Mouse (Mus musculus) embryonic facial prominence, embryonic 13.5 days (tissue): Measurements from ENCODE around the gene Nrp1. TPM values are rescaled to one million over a fixed set of nuclear protein-coding genes. Genes with fewer than 3 reads are reported as not detected.

Source experiments
- ATAC-seq: fragments of 200-750 bp; cut with Nextera tagmentation; 2 replicates; pipeline ENCODE4 v1.8.0; 2017; ENCODE audit warnings: low read depth; ENCODE audit not compliant: insufficient number of reproducible peaks, insufficient read depth, low FRiP score, low TSS enrichment
- H3K27ac ChIP-seq: fragments of 300-500 bp; sonication (generic); 2 replicates; pipeline ENCODE4 v1.5.1; 2015; ENCODE audit warnings: moderate library complexity, mild to moderate bottlenecking, inconsistent platforms
- H3K27me3 ChIP-seq: fragments of 300-500 bp; sonication (generic); 2 replicates; pipeline ENCODE4 v1.6.1; 2015; ENCODE audit warnings: mild to moderate bottlenecking, inconsistent platforms
- H3K36me3 ChIP-seq: fragments of 300-500 bp; sonication (generic); 2 replicates; pipeline ENCODE4 v1.6.1; 2015; ENCODE audit warnings: mild to moderate bottlenecking, inconsistent platforms
- H3K4me1 ChIP-seq: fragments of 300-500 bp; sonication (generic); 2 replicates; pipeline ENCODE4 v1.6.1; 2015; ENCODE audit warnings: inconsistent platforms
- H3K4me2 ChIP-seq: fragments of 300-500 bp; sonication (generic); 2 replicates; pipeline ENCODE4 v1.6.1; 2015; ENCODE audit warnings: moderate library complexity, mild to moderate bottlenecking, inconsistent platforms
- H3K4me3 ChIP-seq: fragments of 300-500 bp; sonication (generic); 2 replicates; pipeline ENCODE4 v1.5.1; 2015; ENCODE audit warnings: mild to moderate bottlenecking, inconsistent platforms
- H3K9ac ChIP-seq: fragments of 300-500 bp; sonication (generic); 2 replicates; pipeline ENCODE4 v1.6.1; 2015; ENCODE audit warnings: mild to moderate bottlenecking, inconsistent platforms
- H3K9me3 ChIP-seq: fragments of 300-500 bp; sonication (generic); 2 replicates; pipeline ENCODE4 v1.6.1; 2016; ENCODE audit warnings: inconsistent platforms
- WGBS: fragments of 180-500 bp; shearing (Covaris S2); methylation state at CpG from one replicate; pipeline ENCODE4 v1.1.7; 2015; ENCODE audit warnings: mixed read lengths; 5-methylcytosine and 5-hydroxymethylcytosine counted together
- polyA plus RNA-seq: library from polyadenylated mRNA; unstranded; fragments of >200 nt; fragmentation: Nextera tagmentation; extraction: Ambion mirVana; gene quantifications from 2 replicates; pipeline ENCODE4 v1.2.1, GENCODE M21; 2015

Gene Nrp1
- polyA plus RNA-seq, 1 experiment from 2014 or later, result 86.3 TPM

DNA sequence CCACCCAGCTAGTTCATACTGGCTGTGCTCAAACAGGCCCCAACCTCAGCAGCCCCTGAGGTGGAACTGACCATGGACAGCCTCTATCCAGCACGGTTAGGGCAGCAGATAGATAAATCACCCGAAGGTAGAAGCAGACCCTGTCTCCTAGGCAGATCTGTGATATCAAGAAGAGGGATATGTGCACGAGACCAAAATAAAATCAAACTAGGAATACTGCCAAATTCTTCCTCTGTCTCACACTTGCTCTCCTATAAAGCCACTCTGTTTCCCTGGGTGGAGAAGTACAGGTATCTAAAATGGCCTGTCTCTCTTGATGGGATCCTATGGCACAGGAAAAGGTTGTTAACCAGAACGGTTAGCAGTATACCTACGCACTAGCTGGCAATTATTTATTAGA lies 2.2 kb upstream of the Nrp1 start:
- Histone ChIP-seq H3K9me3 (no peaks in the 10 kb centered on the region), H3K27ac (no peak overlapping the region), H3K36me3 (no peaks in the 10 kb centered on the region), H3K4me2 (peak overlapping the region; percentile 98), H3K27me3 (peaks cover 14% of the 10 kb centered on the region), H3K4me1 (peaks cover 13% of the 10 kb centered on the region), H3K9ac (no peak overlapping the region), H3K4me3 (no peak overlapping the region)
- ATAC-seq, result no peak
- 78% methylated on average over 5 of the region's 5 CpGs for WGBS

DNA sequence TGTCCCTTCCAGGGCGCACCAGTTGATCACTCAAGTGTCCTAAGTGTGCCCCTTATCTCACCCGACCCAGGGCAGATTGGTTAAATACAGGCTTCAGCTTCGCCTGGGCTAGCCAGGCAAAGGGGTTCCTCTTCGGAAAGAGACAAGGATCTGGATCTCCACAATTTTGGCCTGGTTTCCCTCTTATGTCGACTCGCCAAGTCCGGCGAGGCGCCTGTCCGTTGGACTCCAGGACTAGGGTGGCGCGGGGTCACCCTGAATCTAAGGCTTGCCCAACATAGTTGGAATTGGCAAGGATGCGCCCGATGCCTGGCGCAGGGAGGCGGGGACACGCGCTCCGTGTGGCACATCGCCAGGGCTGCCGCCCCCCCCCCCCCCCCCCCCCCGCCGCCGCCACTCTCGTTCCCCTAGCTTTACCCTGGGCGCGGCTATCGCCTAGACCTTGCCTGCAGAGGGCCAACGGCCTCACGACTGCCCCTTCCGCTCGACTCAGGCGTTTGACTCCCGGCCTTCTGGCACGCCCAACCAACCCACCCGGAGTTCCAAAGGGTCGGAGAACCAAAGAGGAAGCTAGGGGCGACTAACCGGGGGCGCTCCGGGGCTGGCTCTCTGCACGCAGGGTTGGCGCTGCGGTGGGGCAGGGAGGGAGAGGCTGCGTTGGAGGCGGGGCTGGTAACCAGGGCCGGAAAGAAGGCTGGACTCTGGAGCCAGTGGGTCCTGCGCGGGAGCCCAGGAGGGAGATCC lies 1.4 kb upstream of the Nrp1 start:
- Histone ChIP-seq H3K27ac (peak overlapping the region; percentile 45), H3K9me3 (no peaks in the 10 kb centered on the region), H3K4me1 (peaks cover 16% of the 10 kb centered on the region), H3K4me3 (peak overlapping the region; percentile 76), H3K36me3 (no peaks in the 10 kb centered on the region), H3K4me2 (peak overlapping the region; percentile 98), H3K9ac (peak overlapping the region; percentile 72), H3K27me3 (peaks cover 14% of the 10 kb centered on the region)
- peak; percentile 56 for ATAC-seq
- WGBS, result 4% methylated on average over 36 of the region's 49 CpGs

DNA sequence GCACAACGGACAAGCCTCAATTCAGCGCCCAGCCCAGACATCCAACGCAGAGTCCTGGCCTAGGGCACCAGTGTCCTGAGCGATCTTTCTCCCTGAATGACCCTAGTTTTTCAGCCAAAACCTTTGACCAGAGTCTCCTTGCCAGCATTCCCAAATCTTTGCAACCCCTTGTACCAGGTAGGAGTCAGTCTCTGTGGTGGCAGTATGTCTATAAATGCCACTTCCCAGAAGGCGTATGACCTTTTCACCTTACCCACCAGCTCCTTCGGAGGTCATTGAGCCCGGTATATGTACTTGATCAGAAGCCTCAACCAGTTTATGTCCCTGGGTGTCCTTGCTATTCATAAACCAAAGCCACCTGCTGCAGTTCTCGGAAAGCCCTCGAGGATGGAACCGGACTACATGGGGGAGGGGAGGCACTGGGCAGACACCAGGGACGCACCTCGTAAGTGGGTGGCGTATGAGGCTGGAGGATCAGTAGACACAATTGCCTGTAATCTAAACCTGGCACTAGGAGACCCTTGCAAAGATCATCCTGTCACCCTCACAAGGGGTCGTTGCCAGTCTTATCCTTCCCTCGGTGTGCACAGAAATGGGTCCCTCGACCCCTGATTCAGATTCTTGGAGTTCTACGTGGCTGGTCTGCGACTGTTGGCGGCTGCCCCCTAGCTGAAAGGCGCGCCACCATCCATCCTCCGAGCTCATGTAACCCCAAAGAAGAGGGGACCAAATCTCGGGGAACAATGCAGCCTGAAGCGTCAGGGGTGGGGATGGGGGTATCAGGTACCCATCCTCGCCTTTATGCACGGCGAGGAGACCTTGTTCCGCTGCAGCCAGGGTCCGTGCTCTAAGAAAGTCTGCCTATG lies 631 bp upstream of the Nrp1 start:
- peak; percentile 38; the same call in 1 of the 2 replicates for ATAC-seq
- Histone ChIP-seq H3K27ac (peak overlapping the region; percentile 93), H3K27me3 (peaks cover 18% of the 10 kb centered on the region), H3K4me2 (peak overlapping the region; percentile 98), H3K4me1 (peaks cover 22% of the 10 kb centered on the region), H3K4me3 (peak overlapping the region; percentile 76), H3K36me3 (no peaks in the 10 kb centered on the region), H3K9me3 (no peaks in the 10 kb centered on the region), H3K9ac (peak overlapping the region; percentile 87)
- under 1% methylated on average over 29 of the region's 29 CpGs for WGBS

DNA sequence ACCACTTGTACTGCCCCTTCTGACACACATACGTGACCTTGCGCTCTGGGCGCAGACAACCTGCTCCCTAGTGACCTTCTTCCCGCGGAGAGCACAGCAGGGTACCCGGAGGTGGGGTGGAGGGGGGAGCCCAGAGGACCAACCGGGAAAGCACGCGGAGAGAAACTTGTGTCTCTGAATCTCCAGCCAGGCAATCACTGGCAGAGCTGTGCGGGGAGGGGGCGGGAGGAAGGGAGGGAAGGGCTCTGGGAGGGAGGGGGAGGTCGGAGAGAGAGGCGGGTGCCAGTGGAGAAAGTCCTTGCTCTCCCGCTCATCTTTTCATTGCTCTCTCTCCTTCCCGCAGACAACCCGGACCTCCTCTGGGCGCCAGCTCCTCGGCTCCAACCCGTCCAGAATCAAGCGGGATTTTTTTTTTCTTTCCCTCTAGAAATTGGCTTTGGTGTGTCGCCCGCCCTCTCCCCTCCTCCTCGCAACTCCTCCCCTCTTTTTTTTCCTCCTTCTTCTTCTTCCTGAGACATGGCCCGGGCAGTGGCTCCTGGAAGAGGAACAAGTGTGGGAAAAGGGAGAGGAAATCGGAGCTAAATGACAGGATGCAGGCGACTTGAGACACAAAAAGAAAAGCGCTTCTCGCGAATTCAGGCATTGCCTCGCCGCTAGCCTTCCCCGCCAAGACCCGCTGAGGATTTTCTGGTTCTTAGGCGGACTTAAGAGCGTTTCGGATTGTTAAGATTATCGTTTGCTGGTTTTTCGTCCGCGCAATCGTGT lies 534 bp downstream of the Nrp1 start:
- Histone ChIP-seq H3K4me3 (peak overlapping the region; percentile 76), H3K9ac (peak overlapping the region; percentile 87), H3K4me1 (peaks cover 26% of the 10 kb centered on the region), H3K27me3 (peaks cover 22% of the 10 kb centered on the region), H3K4me2 (peak overlapping the region; percentile 98), H3K27ac (peak overlapping the region; percentile 93), H3K9me3 (no peaks in the 10 kb centered on the region), H3K36me3 (no peaks in the 10 kb centered on the region)
- WGBS, result under 1% methylated on average over 41 of the region's 41 CpGs
- ATAC-seq, result no peak

DNA sequence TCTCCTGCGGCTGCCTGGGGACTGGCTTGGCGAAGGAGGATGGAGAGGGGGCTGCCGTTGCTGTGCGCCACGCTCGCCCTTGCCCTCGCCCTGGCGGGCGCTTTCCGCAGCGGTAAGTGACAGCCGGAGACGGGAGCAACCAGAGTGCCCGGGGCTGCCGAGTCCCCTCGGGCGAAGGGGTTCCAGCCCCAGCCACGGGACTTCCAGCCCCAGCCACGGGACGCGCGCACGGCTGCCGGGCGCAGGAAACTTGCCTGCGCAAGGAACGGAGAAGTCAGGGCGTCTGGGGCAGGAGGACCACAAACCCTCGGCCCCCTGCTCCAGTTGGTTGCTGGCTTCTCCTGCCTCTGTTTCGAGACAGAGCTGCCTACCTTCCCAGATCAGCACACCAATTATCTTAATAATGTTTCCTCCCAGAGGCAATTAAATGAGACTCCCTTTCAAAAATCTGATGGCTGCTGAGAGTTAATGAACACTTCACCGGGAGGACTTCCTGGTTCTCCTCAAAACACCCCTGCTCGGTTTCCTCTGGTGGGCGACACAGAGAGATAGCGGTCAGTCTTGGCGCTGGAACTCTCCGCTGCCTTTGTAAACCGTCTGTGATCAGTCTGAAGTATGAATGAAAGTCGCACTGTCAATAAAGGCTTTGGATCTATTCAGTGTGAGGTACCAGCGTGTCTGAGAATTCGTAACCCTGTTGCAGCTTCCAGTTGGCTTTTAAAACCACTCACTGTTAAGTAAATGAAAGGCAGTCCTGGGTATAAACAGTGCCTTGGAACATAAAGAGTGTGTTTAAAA lies 1.3 kb downstream of the Nrp1 start:
- Histone ChIP-seq H3K4me3 (peak overlapping the region; percentile 76), H3K27ac (peak overlapping the region; percentile 93), H3K4me1 (peaks cover 26% of the 10 kb centered on the region), H3K9ac (peak overlapping the region; percentile 87), H3K27me3 (peaks cover 22% of the 10 kb centered on the region), H3K36me3 (no peaks in the 10 kb centered on the region), H3K4me2 (peak overlapping the region; percentile 98), H3K9me3 (no peaks in the 10 kb centered on the region)
- WGBS, result under 1% methylated on average over 40 of the region's 40 CpGs
- no peak for ATAC-seq

DNA sequence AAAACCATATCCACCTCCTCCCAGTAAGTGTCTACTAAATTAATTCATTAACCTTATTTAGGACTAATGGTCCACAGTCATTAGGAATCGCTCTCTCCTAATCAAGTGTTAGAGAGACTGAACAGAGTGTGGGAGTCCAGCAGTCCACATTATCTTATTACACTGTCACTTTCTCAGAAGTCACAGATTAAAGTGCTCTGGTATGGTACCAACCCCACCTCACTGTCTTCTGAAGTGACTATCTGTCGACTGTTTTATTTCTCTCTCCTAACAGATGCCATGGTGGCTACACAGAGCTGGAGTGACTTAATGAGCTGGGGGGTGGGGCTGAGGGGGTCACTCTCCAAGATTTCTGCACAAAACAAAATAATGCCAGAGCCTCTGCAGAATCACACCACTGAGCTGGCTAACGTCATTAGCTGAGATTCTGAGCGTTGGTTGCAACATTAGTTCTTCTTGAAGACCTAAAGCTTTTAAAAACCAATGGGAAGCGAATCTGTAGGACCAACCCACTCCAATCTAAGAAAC lies 3.0 kb downstream of the Nrp1 start:
- peak overlapping the region; percentile 76 for H3K4me3 ChIP-seq
- peaks cover 14% of the 10 kb centered on the region for H3K27me3 ChIP-seq
- no peaks in the 10 kb centered on the region for H3K36me3 ChIP-seq
- H3K27ac ChIP-seq, result 0 out of 2 replicates have a peak overlapping the region, but pooled peaks have one; percentile 5
- no peaks in the 10 kb centered on the region for H3K9me3 ChIP-seq
- WGBS, result 49% methylated on average over 5 of the region's 5 CpGs
- H3K4me1 ChIP-seq, result peaks cover 26% of the 10 kb centered on the region
- H3K4me2 ChIP-seq, result peak overlapping the region; percentile 98
- peak overlapping the region; percentile 87 for H3K9ac ChIP-seq
- ATAC-seq, result no peak

DNA sequence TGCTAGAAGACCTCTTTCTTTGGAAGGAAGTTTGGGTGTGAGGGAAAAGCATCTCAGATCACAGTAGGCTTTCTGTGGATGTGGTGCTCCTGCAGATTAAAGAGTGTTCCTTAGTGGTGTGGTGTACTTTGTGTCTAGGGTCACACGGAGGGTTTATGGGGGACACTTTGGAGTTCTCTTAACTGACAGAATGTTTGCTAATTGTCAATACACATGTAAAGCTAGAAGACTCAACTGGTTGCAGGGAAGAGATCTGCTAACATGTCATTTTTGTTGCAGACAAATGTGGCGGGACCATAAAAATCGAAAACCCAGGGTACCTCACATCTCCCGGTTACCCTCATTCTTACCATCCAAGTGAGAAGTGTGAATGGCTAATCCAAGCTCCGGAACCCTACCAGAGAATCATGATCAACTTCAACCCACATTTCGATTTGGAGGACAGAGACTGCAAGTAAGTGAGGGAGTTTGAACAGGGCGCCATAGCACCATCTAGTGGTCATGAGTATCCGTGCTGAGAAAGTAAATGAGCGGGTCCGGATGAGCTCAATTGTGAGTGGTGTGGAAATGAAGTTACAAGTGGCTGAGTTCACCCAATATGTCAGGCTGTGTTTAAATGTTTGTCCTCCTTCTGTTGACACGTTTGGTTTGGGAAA lies 4.7 kb downstream of the Nrp1 start:
- H3K4me2 ChIP-seq, result peak overlapping the region; percentile 98
- H3K27ac ChIP-seq, result no peak overlapping the region
- 0 out of 2 replicates have a peak, but pooled peaks have one; percentile 6 for ATAC-seq
- H3K4me1 ChIP-seq, result peaks cover 16% of the 10 kb centered on the region
- 12% methylated on average over 11 of the region's 11 CpGs for WGBS
- peak overlapping the region; percentile 37; the same call in 1 of the 2 replicates for H3K9ac ChIP-seq
- peak overlapping the region; percentile 29 for H3K4me3 ChIP-seq
- H3K9me3 ChIP-seq, result no peaks in the 10 kb centered on the region
- H3K27me3 ChIP-seq, result peaks cover 14% of the 10 kb centered on the region
- H3K36me3 ChIP-seq, result no peaks in the 10 kb centered on the region

DNA sequence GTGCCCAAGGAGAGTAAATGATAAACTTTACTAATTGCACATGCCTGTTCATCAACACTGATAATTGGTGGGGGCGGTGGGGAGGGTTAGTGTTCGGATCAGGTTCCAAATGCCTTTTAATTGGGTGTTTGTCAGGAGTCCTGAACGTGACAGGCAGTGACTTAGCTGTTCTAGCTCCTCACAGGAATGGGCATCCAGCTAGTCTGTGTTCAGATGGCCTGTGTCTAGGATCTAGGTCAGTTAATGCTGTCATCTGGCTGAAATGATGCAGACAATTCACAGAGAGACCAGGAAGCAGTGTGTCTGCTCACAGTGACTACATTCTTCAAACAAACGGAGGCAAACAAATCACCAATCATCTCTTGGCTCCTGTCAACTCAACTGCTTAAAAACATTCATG lies 12.1 kb downstream of the Nrp1 start:
- no peak overlapping the region for H3K9ac ChIP-seq
- WGBS, result 49% methylated on average over 4 of the region's 4 CpGs
- no peaks in the 10 kb centered on the region for H3K27me3 ChIP-seq
- no peaks in the 10 kb centered on the region for H3K9me3 ChIP-seq
- H3K4me3 ChIP-seq, result no peak overlapping the region
- no peak overlapping the region for H3K4me2 ChIP-seq
- no peaks in the 10 kb centered on the region for H3K36me3 ChIP-seq
- 0 out of 2 replicates have a peak, but pooled peaks cover 4% of the 10 kb centered on the region for H3K4me1 ChIP-seq
- no peak overlapping the region for H3K27ac ChIP-seq
- ATAC-seq, result no peak

DNA sequence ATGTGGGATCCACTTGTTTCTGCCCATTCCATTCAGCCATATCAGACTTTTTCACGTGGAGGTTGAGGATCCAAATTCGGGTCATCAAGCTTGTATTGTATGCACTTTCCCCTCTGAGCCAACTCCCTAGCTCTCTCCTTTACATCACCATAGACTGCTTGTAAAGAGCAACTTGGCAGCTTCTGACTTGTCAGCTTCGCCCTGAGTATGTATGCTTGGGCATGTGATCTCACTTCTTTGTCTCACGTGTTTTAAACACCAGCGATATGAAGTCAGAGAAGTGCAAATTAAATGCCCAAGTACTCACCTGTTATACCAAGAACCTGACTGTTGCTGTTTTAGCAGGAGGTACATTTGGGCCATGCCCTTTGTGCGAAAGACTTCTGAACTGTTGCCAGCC lies 12.6 kb downstream of the Nrp1 start:
- Histone ChIP-seq H3K4me2 (no peak overlapping the region), H3K27me3 (no peaks in the 10 kb centered on the region), H3K36me3 (no peaks in the 10 kb centered on the region), H3K4me3 (no peak overlapping the region), H3K9me3 (no peaks in the 10 kb centered on the region), H3K4me1 (0 out of 2 replicates have a peak, but pooled peaks cover 4% of the 10 kb centered on the region), H3K27ac (no peak overlapping the region), H3K9ac (no peak overlapping the region)
- no peak for ATAC-seq
- 89% methylated on average over 6 of the region's 6 CpGs for whole genome bisulfite sequencing

DNA sequence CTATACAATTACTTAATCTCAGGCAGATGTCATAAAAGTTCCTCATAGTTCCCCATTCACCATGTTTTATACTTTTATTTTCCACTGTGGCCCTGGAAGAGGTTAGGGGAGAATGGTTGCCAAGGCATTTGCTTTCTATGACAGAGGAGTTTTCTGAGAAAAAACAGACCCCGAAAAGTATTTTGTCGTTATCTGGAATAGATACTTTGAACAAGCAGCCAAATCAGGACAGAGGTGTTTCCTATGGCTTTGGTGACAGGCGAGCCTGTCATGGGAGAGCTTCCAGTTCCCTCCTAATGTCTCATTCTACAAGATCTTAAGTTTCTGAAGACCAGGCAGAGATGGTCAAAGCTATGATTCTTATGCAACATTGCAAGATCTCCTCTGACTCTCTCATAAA lies 13.4 kb downstream of the Nrp1 start:
- Histone ChIP-seq H3K4me2 (no peak overlapping the region), H3K36me3 (no peaks in the 10 kb centered on the region), H3K9me3 (no peaks in the 10 kb centered on the region), H3K27ac (no peak overlapping the region), H3K4me3 (no peak overlapping the region), H3K4me1 (0 out of 2 replicates have a peak, but pooled peaks cover 4% of the 10 kb centered on the region), H3K27me3 (no peaks in the 10 kb centered on the region), H3K9ac (no peak overlapping the region)
- ATAC-seq, result no peak
- 80% methylated on average over 3 of the region's 3 CpGs for whole genome bisulfite sequencing
